Mouse (Mus musculus) thymus, adult 2 months (tissue): ENCODE results near the gene Nacad. TPM values are rescaled to one million over a fixed set of nuclear protein-coding genes. Genes with fewer than 3 reads are reported as not detected.
A peak's percentile ranks its signal among the peaks of the same experiment; 100 is the strongest.
"Not testable (repeated sequence)": the region's sequence is repeated elsewhere in the genome, so short reads cannot be mapped to it uniquely, and the experiment has no call there.

Experiments used
- DNase-seq: peaks from one replicate; pipeline ENCODE4 v3.0.0; 2021
- H3K27ac ChIP-seq: fragments of 200-500 bp; 2 replicates; pipeline ENCODE4 v1.5.1; 2012; ENCODE audit warnings: low read length, control low read depth; ENCODE audit not compliant: control insufficient read depth, insufficient read depth
- H3K27me3 ChIP-seq: fragments of 200-500 bp; 2 replicates; pipeline ENCODE4 v1.6.1; 2012; ENCODE audit warnings: mild to moderate bottlenecking, low read length, moderate library complexity, mixed read lengths; ENCODE audit not compliant: control insufficient read depth, insufficient read depth
- H3K36me3 ChIP-seq: fragments of 200-500 bp; 2 replicates; pipeline ENCODE4 v1.6.1; 2012; ENCODE audit warnings: mild to moderate bottlenecking, low read length, moderate library complexity; ENCODE audit not compliant: control insufficient read depth, insufficient read depth
- H3K4me1 ChIP-seq: fragments of 200-500 bp; replicated peaks from 2 replicates; pipeline ENCODE4 v1.6.1; 2012; ENCODE audit warnings: low read length; ENCODE audit not compliant: control insufficient read depth, insufficient read depth
- H3K4me3 ChIP-seq: fragments of 200-500 bp; 2 replicates; pipeline ENCODE4 v1.5.1; 2012; ENCODE audit warnings: mild to moderate bottlenecking, low read length, control low read depth, moderate library complexity; ENCODE audit not compliant: control insufficient read depth, insufficient read depth
- CTCF ChIP-seq: fragments of 200-500 bp; IDR thresholded peaks from 2 replicates; pipeline ENCODE4 v1.5.1; 2012; ENCODE audit warnings: mild to moderate bottlenecking, control low read depth, low read length, moderate library complexity, borderline replicate concordance; ENCODE audit not compliant: control insufficient read depth, poor library complexity, insufficient read depth; ENCODE audit errors: extremely low read depth
- POLR2A ChIP-seq: fragments of 200-500 bp; IDR thresholded peaks from 2 replicates; pipeline ENCODE4 v1.6.1; 2012; ENCODE audit warnings: mild to moderate bottlenecking, low read length, control low read depth, moderate library complexity; ENCODE audit not compliant: control insufficient read depth, poor library complexity, insufficient read depth; ENCODE audit errors: extremely low read depth
- WGBS: fragments of 180-500 bp; shearing (Covaris S2); methylation state at CpG from one replicate; pipeline ENCODE4 v1.1.7; 2018; 5-methylcytosine and 5-hydroxymethylcytosine counted together
- polyA plus RNA-seq: library from polyadenylated mRNA; depleted of rRNA; stranded (reverse); fragments of >200 nt; gene quantifications from 2 replicates; pipeline ENCODE4 v1.2.3, GENCODE M21; 2012; rRNA removed

Gene Nacad
- 0.33 and 0.36 TPM in 2 replicates for polyA plus RNA-seq

- H3K4me1 ChIP-seq, result no peaks in the 10 kb centered on the region
- 12% methylated on average over 39 of the region's 41 CpGs for WGBS
- no peak for DNase-seq
- TF ChIP-seq POLR2A, result no peak
- no peak for TF ChIP-seq CTCF
- no peak within 1 kb of the TSS for H3K4me3 ChIP-seq
- H3K36me3 ChIP-seq, result no peaks in the 10 kb centered on the region
- peaks cover 3% of the 10 kb centered on the region; the same call in 1 of the 2 replicates for H3K27me3 ChIP-seq
- H3K27ac ChIP-seq, result no peak within 1 kb of the TSS
Observed at GRCm38 (mm10) chr11:6605491-6606399, at the start of gene Nacad. Nacad (minus strand) TSS chr11:6606053.

- H3K27me3 ChIP-seq, result no peaks in the 10 kb centered on the region
- 3% methylated on average over 2 of the region's 2 CpGs for WGBS
- H3K36me3 ChIP-seq, result no peaks in the 10 kb centered on the region
- TF ChIP-seq POLR2A, result no peak
- no peak for TF ChIP-seq CTCF
- H3K27ac ChIP-seq, result no peak overlapping the region
- DNase-seq, result peak; percentile 83
- peaks cover 7% of the 10 kb centered on the region for H3K4me1 ChIP-seq
- no peak overlapping the region for H3K4me3 ChIP-seq
Observed at GRCm38 (mm10) chr11:6654903-6655302, 49.0 kb upstream of the Nacad start.

- H3K27ac ChIP-seq, H3K36me3 ChIP-seq, H3K4me3 ChIP-seq, H3K4me1 ChIP-seq, H3K27me3 ChIP-seq: not testable (repeated sequence)
- WGBS, result 79% methylated on average over 3 of the region's 3 CpGs
- peak; percentile 40 for DNase-seq
Observed at GRCm38 (mm10) chr11:6652978-6653377, 47.1 kb upstream of the Nacad start.

- H3K36me3 ChIP-seq, result no peaks in the 10 kb centered on the region
- H3K4me3 ChIP-seq, result no peak overlapping the region
- 25% methylated on average over 7 of the region's 7 CpGs for WGBS
- no peak overlapping the region for H3K27ac ChIP-seq
- peaks cover 7% of the 10 kb centered on the region for H3K4me1 ChIP-seq
- TF ChIP-seq POLR2A (no peak), CTCF (no peak)
- peak; percentile 64 for DNase-seq
- no peaks in the 10 kb centered on the region for H3K27me3 ChIP-seq
Observed at GRCm38 (mm10) chr11:6650519-6650918, 44.7 kb upstream of the Nacad start.

- Histone ChIP-seq H3K36me3 (no peaks in the 10 kb centered on the region), H3K27me3 (no peaks in the 10 kb centered on the region), H3K4me1 (peaks cover 7% of the 10 kb centered on the region), H3K4me3 (no peak overlapping the region), H3K27ac (no peak overlapping the region)
- TF ChIP-seq CTCF (no peak), POLR2A (no peak)
- DNase-seq, result no peak
- WGBS, result 50% methylated on average over 9 of the region's 9 CpGs
Observed at GRCm38 (mm10) chr11:6647831-6648724, 42.2 kb upstream of the Nacad start.

GRCm38 (mm10) chr11:6644566-6644965 is 38.7 kb upstream of the Nacad start:
- no peaks in the 10 kb centered on the region for H3K4me1 ChIP-seq
- no peak overlapping the region for H3K27ac ChIP-seq
- H3K27me3 ChIP-seq, result no peaks in the 10 kb centered on the region
- H3K4me3 ChIP-seq, result no peak overlapping the region
- H3K36me3 ChIP-seq, result no peaks in the 10 kb centered on the region
- DNase-seq, result no peak
- WGBS, result 96% methylated on average over 6 of the region's 6 CpGs
- TF ChIP-seq POLR2A, result no peak
- no peak for TF ChIP-seq CTCF
